ENCODE assay signal across 23 mouse cellular contexts in genomic region chr8:91837131-91837530, GRCm38 (mm10). TPM values are rescaled to one million over a fixed set of nuclear protein-coding genes. Genes with fewer than 3 reads are reported as not detected.
"Had no signal": no experiment of that assay in that cellular context is flagged by ENCODE, and none has a peak within 500 bp of the region (broad histone marks: within the 10 kb centered on the region; RNA-seq: fewer than 3 reads in every experiment).

No protein-coding gene starts in this region.

- H3K36me3 ChIP-seq: heart, embryonic 10.5 days; heart, embryonic 12.5 days; hindbrain, embryonic 13.5 days; hindbrain, embryonic 15.5 days; kidney, embryonic 15.5 days; limb, embryonic 10.5 days; limb, embryonic 12.5 days; liver, embryonic 13.5 days had no signal

- H3K27ac ChIP-seq: gastrocnemius, adult 2 months; heart, embryonic 10.5 days; hindbrain, embryonic 13.5 days; hindbrain, embryonic 15.5 days; kidney, embryonic 15.5 days; kidney, postnatal 0 days; limb, embryonic 10.5 days; limb, embryonic 12.5 days; liver, embryonic 13.5 days had no signal

- DNase-seq: gastrocnemius, adult 2 months; gastrocnemius, postnatal 10 days; gastrocnemius, postnatal 25 days; heart, adult 18-20 months; heart, postnatal 10 days; heart, postnatal 4 days; kidney, adult 11 months; kidney, adult 9 months; kidney, postnatal 14 days; layer of hippocampus, adult 9-11 months; layer of hippocampus, postnatal 36 days; liver, embryonic 13.5 days had no signal

- H3K4me3 ChIP-seq: gastrocnemius, adult 2 months; heart, embryonic 10.5 days; heart, embryonic 12.5 days; hindbrain, embryonic 13.5 days; hindbrain, embryonic 15.5 days; kidney, embryonic 15.5 days; limb, embryonic 10.5 days; limb, embryonic 12.5 days; liver, embryonic 13.5 days had no signal

- ATAC-seq: inflammation-experienced regulatory T-cells, adult 6 months had no signal

- H3K9ac ChIP-seq: heart, embryonic 12.5 days; hindbrain, embryonic 13.5 days; hindbrain, embryonic 15.5 days; kidney, embryonic 15.5 days; limb, embryonic 12.5 days; liver, embryonic 13.5 days had no signal

- H3K4me2 ChIP-seq: heart, embryonic 12.5 days; hindbrain, embryonic 13.5 days; hindbrain, embryonic 15.5 days; kidney, embryonic 15.5 days; limb, embryonic 12.5 days; liver, embryonic 11.5 days; liver, embryonic 13.5 days had no signal

- H3K4me1 ChIP-seq: hindbrain, embryonic 13.5 days; hindbrain, embryonic 15.5 days; kidney, embryonic 15.5 days; limb, embryonic 12.5 days; liver, embryonic 13.5 days had no signal

- H3K9me3 ChIP-seq: heart, embryonic 10.5 days; heart, embryonic 12.5 days; hindbrain, embryonic 13.5 days; hindbrain, embryonic 15.5 days; kidney, embryonic 15.5 days; limb, embryonic 10.5 days; limb, embryonic 12.5 days; liver, embryonic 13.5 days had no signal

RNA-seq across cellular contexts. Expression of gene Irx3, which starts 35.3 kb away (rescaled TPM):
- total RNA-seq: granulocyte monocyte progenitor cell, adult 5-6 weeks had no signal
- polyA plus RNA-seq: inflammation-experienced regulatory T-cells, adult 6 months had no signal
